Mouse (Mus musculus) midbrain, embryonic 10.5 days (tissue): ENCODE results near the gene Tspan5. TPM values are rescaled to one million over a fixed set of nuclear protein-coding genes. Genes with fewer than 3 reads are reported as not detected.
A peak's percentile ranks its signal among the peaks of the same experiment; 100 is the strongest.

Experiments used
- DNase-seq: peaks from one replicate; pipeline ENCODE4 v3.0.0-alpha.2; 2017; ENCODE audit warnings: low spot score
- H3K27ac ChIP-seq: fragments of 300-500 bp; sonication (generic); replicated peaks from 2 replicates; pipeline ENCODE4 v1.5.1; 2016; ENCODE audit warnings: mild to moderate bottlenecking
- H3K27me3 ChIP-seq: fragments of 300-500 bp; sonication (generic); 2 replicates; pipeline ENCODE4 v1.6.1; 2016; ENCODE audit warnings: low read depth, mild to moderate bottlenecking; ENCODE audit not compliant: poor library complexity, severe bottlenecking
- H3K36me3 ChIP-seq: fragments of 300-500 bp; sonication (generic); 2 replicates; pipeline ENCODE4 v1.6.1; 2016; ENCODE audit warnings: mild to moderate bottlenecking, moderate library complexity
- H3K4me1 ChIP-seq: fragments of 300-500 bp; sonication (generic); 2 replicates; pipeline ENCODE4 v1.6.1; 2016
- H3K4me3 ChIP-seq: fragments of 300-500 bp; sonication (generic); 2 replicates; pipeline ENCODE4 v1.5.1; 2016; ENCODE audit warnings: mild to moderate bottlenecking, moderate library complexity
- H3K9me3 ChIP-seq: fragments of 300-500 bp; sonication (generic); replicated peaks from 2 replicates; pipeline ENCODE4 v1.6.1; 2016; ENCODE audit warnings: mild to moderate bottlenecking
- WGBS: fragments of 180-500 bp; shearing (Covaris S2); methylation state at CpG from one replicate; pipeline ENCODE4 v1.1.7; 2016; 5-methylcytosine and 5-hydroxymethylcytosine counted together
- polyA plus RNA-seq: library from polyadenylated mRNA; unstranded; fragments of >200 nt; fragmentation: Nextera tagmentation; extraction: Ambion mirVana; gene quantifications from 2 replicates; pipeline ENCODE4 v1.2.1, GENCODE M21; 2016

The Tspan5 gene
- polyA plus RNA-seq, 1 experiment from 2014 or later: 28.1 TPM

DNA sequence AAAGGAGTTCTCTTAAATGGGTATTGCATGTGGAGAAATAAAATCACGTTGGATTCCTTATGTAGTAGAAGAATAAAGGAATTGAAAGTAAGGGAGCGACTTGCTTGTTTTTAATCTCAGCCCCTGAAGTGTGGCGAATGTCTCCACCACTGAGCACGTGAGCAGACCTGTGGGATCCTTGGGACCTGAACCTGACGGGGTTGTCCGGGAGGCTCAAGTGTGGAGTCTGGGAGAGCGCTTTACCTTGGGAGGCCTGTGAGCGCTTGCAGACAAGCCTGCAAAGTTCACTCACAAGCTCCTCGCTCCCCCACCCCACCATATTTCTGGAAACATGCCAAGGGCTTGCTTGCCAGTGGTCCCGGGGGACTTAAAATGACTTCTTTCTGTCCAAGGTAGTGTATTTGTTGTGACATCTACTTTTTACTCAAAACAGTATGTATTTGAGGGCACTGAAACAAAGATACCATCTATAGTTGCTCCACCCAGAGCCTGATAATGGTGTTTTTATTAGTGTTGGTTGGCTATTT lies 147.8 kb downstream of the Tspan5 start:
- Histone ChIP-seq H3K9me3 (no peaks in the 10 kb centered on the region), H3K27me3 (no peaks in the 10 kb centered on the region), H3K4me3 (no peak overlapping the region), H3K36me3 (0 out of 2 replicates have a peak, but pooled peaks cover 1% of the 10 kb centered on the region), H3K27ac (no peak overlapping the region), H3K4me1 (peaks cover 16% of the 10 kb centered on the region)
- 88% methylated on average over 10 of the region's 10 CpGs for WGBS
- no peak for DNase-seq

DNA sequence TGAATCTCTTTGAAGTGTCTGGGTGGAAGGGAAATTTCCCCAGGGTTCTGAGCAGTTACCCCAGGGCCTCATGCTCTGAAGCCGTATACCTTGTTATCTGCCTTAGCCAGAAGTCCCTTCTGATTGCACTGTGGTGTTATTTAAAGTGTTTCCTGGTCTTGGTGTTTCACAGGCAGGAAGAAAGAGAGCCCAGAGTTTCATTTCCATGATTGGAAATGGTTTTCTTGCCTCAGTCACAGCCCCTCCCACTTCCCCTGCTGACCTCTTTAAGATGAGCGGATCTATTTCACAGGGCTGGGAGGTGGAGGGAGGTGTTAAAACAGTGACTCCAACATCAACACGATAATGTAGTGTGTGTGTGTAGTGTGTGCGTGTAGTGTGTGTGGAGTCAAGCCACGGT lies 151.5 kb downstream of the Tspan5 start:
- Histone ChIP-seq H3K9me3 (no peaks in the 10 kb centered on the region), H3K36me3 (peaks cover 24% of the 10 kb centered on the region), H3K4me3 (no peak overlapping the region), H3K4me1 (peaks cover 16% of the 10 kb centered on the region), H3K27ac (no peak overlapping the region; the same call in 1 of the 2 replicates), H3K27me3 (no peaks in the 10 kb centered on the region)
- 59% methylated on average over 5 of the region's 5 CpGs for WGBS
- DNase-seq: no peak

DNA sequence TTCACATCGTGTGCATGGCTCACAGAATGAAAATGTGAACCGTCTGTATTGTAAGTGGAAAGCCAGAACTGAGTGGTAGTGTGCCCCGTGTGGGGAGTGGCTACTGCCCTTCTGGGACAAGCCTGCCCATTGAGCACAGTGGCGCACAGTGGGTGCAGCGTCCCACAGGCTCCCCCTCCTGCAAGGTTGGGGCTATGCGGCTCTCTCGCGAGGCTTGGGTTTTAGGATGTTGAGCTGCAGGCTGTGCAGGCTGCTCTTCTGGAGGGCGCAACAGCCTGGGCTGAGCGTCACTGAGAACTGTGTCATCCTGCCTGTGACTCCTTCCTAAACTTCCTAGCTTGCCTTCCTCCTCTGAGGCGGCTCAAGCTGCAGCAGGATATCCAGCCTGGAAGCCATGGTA lies 155.5 kb downstream of the Tspan5 start:
- no peaks in the 10 kb centered on the region for H3K27me3 ChIP-seq
- no peak overlapping the region for H3K4me3 ChIP-seq
- no peak for DNase-seq
- WGBS: 89% methylated on average over 11 of the region's 11 CpGs
- peaks cover 14% of the 10 kb centered on the region for H3K4me1 ChIP-seq
- no peaks in the 10 kb centered on the region for H3K9me3 ChIP-seq
- H3K36me3 ChIP-seq: peaks cover 59% of the 10 kb centered on the region
- H3K27ac ChIP-seq: no peak overlapping the region

DNA sequence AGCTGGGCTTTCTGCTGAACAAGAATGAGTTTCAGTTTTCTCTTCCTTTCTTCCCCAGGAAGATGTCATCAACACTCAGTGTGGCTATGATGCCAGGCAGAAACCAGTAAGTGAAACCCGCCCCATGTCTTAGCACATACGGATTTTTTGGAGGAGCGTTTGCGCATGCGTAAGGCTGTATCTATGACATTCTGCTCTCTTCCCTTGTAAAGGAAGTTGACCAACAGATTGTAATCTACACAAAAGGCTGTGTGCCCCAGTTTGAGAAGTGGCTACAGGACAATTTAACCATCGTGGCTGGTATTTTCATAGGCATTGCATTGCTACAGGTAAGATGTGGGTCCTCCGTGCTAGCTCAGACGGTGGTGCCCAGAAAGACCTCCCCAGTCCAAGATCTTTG lies 156.1 kb downstream of the Tspan5 start:
- Histone ChIP-seq H3K27me3 (no peaks in the 10 kb centered on the region), H3K36me3 (peaks cover 63% of the 10 kb centered on the region), H3K27ac (no peak overlapping the region), H3K4me3 (no peak overlapping the region), H3K4me1 (peaks cover 13% of the 10 kb centered on the region), H3K9me3 (no peaks in the 10 kb centered on the region)
- 93% methylated on average over 8 of the region's 8 CpGs for WGBS
- no peak for DNase-seq

DNA sequence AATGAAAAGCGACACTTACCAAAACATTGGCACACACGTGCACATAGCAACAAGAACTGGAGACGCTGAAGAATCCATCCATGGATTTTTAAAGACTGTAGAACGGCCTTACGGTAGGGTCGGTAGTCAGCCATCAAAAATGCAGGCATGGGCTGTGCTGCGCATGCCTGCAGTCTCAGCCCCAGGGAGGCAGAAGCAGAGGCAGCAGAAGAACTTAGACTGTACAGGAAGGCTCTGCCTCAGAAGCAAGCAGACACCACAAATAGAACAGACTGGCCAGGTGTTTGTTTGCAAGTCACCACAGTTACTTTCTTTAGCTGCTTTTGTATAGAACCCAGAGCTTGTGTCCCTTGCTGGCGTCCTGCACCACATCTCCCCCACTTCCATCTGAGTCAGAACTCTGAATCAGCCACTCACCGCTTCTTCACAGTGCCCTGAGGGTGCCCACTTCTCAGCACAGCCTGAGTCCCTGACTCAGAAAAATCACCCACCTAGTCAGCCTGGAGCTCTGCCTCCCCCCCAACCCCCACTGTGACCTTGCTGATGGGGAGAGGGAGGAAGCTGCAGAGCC lies 158.7 kb downstream of the Tspan5 start:
- 90% methylated on average over 9 of the region's 9 CpGs for WGBS
- no peak for DNase-seq
- peaks cover 56% of the 10 kb centered on the region for H3K36me3 ChIP-seq
- H3K9me3 ChIP-seq: no peaks in the 10 kb centered on the region
- no peak overlapping the region for H3K27ac ChIP-seq
- H3K4me1 ChIP-seq: peaks cover 7% of the 10 kb centered on the region
- H3K27me3 ChIP-seq: no peaks in the 10 kb centered on the region
- no peak overlapping the region for H3K4me3 ChIP-seq

DNA sequence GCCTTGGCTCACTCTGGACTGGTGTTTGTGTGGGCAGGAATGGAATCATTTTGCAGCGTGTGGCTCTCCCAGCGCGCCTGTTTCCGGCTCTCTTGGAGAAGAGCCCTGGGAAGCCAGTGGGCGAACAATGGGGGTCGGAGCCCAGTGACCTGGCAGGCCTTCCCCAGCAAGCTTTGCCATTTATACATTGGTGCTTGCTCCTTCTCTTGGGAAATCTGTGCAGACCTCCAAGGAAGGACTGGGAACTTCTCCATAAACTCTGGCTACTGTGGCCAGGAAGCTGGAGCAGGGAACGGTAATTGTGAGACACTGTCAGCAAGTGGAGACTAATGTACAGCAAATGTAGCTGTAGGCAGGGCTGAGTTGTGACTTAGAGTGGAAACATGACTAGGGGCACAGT lies 163.7 kb downstream of the Tspan5 start:
- Histone ChIP-seq H3K4me1 (peaks cover 16% of the 10 kb centered on the region), H3K27me3 (no peaks in the 10 kb centered on the region), H3K4me3 (no peak overlapping the region), H3K9me3 (no peaks in the 10 kb centered on the region), H3K36me3 (peaks cover 22% of the 10 kb centered on the region), H3K27ac (peak overlapping the region; percentile 75)
- WGBS: 42% methylated on average over 7 of the region's 7 CpGs
- peak; percentile 37 for DNase-seq

DNA sequence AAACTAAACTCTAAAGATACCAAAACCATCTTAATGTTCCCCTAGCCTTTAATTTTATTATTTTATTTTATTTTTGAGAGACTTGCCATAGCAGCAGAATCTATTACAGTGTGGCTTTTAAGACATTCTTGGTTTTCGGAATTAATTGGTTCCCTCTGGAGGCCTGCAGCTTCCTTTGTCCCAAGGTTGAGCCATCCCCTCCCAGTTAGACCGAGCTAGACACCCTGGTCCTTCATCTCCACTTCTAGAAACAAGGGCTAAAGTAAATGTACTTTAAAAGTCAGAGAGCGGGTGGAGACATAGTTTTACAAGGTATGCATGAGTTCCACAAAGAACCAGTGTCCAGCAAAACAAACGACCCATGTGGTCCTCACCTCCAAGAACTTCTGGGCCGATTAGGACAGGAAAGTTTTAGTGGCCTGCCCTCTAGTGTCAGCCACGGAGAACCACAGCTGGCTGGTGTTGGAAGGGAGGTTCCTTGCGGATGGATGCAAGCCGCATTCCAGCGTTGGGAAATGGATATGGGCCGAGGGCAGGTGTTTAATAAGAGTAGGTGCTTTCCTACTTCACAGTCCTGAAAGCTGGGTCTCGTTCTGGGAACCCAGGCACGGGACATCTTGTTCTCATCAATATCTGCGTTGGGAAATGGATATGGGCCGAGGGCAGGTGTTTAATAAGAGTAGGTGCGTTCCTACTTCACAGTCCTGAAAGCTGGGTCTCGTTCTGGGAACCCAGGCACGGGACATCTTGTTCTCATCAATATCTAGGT lies 164.3 kb downstream of the Tspan5 start:
- peak; percentile 67 for DNase-seq
- Histone ChIP-seq H3K27me3 (no peaks in the 10 kb centered on the region), H3K9me3 (no peaks in the 10 kb centered on the region), H3K36me3 (peaks cover 15% of the 10 kb centered on the region), H3K27ac (peak overlapping the region; percentile 75), H3K4me3 (no peak overlapping the region), H3K4me1 (peaks cover 16% of the 10 kb centered on the region)
- 36% methylated on average over 17 of the region's 17 CpGs for WGBS

DNA sequence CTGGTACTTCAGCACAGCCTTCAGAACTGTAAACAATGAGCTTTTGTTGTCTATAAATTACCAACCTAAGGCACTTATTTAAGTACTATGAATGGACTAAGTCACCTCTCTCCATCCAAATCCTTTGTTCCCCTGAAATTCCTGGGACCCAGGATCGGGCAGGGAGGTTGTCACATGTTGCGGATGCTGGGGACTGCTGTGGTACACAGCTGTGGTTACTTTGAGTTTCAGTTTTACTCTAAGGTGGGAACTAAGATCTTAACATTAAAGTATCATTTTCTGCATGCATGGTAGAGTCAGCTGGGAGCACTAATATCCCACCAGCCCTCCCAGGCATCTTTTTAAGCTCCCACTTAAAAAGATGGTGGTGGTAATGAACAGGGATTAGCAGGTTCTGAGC lies 167.3 kb downstream of the Tspan5 start:
- Histone ChIP-seq H3K27ac (no peak overlapping the region), H3K9me3 (no peaks in the 10 kb centered on the region), H3K4me1 (peaks cover 16% of the 10 kb centered on the region), H3K4me3 (no peak overlapping the region), H3K27me3 (no peaks in the 10 kb centered on the region), H3K36me3 (no peaks in the 10 kb centered on the region)
- 86% methylated on average over 2 of the region's 2 CpGs for WGBS
- DNase-seq: peak; percentile 8

DNA sequence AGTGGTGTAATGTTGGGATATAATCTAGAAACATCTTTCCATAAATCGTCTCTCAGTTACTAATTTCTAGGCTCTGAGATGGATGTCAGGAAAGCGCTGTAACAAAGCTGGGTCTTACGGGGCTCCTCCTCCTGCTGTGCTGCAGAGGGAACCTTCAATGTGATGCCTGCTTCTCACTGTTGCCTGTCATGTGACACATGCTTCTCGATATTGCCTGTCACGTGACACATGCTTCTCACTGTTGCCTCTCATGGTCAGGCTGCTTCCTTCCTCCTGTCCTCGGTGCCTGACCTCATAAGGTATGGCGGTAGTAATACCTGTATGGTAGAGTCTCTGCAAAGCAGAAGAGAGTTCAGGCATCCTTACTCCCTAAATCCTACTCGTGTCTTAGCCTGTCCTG lies 170.5 kb downstream of the Tspan5 start:
- no peaks in the 10 kb centered on the region for H3K36me3 ChIP-seq
- H3K27me3 ChIP-seq: no peaks in the 10 kb centered on the region
- no peak overlapping the region for H3K27ac ChIP-seq
- no peaks in the 10 kb centered on the region for H3K9me3 ChIP-seq
- no peaks in the 10 kb centered on the region for H3K4me1 ChIP-seq
- WGBS: 87% methylated on average over 8 of the region's 8 CpGs
- no peak for DNase-seq
- H3K4me3 ChIP-seq: no peak overlapping the region

DNA sequence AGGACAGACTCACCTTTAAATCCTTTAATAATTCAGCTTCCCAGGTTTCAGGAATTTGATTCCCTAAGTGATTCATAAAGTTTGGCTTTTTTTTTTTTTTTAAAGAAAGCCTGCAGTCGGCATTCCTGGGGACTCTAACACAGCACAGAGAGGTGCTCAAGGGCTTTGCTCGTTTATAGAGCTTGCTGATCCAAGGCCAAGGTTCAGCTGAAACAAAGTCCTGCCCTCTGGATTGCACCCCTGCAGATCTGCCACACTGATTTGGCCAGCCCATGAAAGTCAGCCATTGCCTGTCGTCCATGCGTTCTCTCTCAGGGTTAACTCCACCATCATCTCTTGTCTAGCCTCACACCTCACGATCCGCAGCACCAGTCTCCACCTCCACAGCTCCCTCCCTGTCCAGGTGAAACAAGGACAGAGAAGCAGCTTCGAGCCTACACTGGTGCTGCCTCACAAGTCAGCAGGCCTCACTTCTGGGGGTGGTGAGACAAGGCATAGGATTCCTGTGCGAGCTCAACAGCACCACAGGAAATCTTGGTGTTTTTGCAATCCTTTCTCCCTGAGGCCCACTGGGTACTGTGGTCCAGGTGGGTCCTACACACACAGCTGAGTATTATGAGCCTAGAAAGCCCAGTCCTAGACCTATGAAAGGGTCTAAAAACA lies 172.8 kb downstream of the Tspan5 start:
- no peaks in the 10 kb centered on the region for H3K4me1 ChIP-seq
- 73% methylated on average over 8 of the region's 8 CpGs for WGBS

DNA sequence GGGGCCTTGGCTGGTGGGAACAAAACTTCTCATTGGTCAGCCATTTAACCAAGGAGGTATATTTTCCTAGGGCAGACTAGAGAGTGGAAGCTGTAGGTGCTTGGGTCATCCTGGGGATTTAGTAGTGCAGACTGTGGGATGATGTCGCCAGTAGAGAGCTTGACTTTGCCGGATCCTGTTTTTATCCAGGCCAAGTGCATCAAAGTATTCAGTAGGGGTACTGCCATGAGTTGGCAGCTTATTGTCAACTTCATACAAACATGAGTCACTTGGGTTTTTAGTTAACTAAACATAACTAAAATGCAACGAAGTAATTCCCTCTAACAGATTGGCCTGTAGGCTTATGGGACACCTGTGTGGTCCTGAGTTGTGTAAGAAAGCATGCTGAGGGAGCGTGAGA lies 174.6 kb downstream of the Tspan5 start:
- Histone ChIP-seq H3K27me3 (no peaks in the 10 kb centered on the region), H3K27ac (no peak overlapping the region), H3K4me1 (no peaks in the 10 kb centered on the region), H3K9me3 (no peaks in the 10 kb centered on the region), H3K4me3 (no peak overlapping the region), H3K36me3 (0 out of 2 replicates have a peak, but pooled peaks cover 3% of the 10 kb centered on the region)
- DNase-seq: no peak
- WGBS: 94% methylated on average over 4 of the region's 4 CpGs

More for the DNA sequence above, 172.8 kb downstream of the Tspan5 start:
- Histone ChIP-seq H3K36me3 (no peaks in the 10 kb centered on the region), H3K27me3 (no peaks in the 10 kb centered on the region), H3K27ac (0 out of 2 replicates have a peak overlapping the region, but pooled peaks have one; percentile 23), H3K4me3 (no peak overlapping the region), H3K9me3 (no peaks in the 10 kb centered on the region)
- peak; percentile 6 for DNase-seq

DNA sequence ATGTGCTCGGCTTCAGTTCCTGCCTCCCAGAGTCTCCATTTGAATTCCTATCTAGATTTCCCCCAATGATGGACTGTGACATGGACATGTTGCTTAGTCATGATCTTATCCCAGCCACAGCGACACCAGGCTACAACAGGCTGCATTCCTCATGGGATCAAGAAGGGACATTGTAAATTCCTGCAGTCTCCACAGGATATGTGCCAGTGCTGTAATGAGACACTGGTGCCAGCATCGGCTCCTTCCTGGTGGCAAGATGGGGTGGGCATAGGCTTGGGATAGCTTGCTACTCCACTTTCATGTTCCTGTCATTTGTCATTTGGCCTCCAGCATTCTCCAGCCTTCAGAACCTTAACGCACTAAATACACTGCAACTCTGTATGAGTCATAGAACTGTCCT lies 175.0 kb downstream of the Tspan5 start:
- Histone ChIP-seq H3K4me3 (no peak overlapping the region), H3K36me3 (0 out of 2 replicates have a peak, but pooled peaks cover 3% of the 10 kb centered on the region), H3K9me3 (no peaks in the 10 kb centered on the region), H3K27ac (no peak overlapping the region), H3K27me3 (no peaks in the 10 kb centered on the region), H3K4me1 (no peaks in the 10 kb centered on the region)
- DNase-seq: peak; percentile 10
- 86% methylated on average over 4 of the region's 4 CpGs for WGBS

DNA sequence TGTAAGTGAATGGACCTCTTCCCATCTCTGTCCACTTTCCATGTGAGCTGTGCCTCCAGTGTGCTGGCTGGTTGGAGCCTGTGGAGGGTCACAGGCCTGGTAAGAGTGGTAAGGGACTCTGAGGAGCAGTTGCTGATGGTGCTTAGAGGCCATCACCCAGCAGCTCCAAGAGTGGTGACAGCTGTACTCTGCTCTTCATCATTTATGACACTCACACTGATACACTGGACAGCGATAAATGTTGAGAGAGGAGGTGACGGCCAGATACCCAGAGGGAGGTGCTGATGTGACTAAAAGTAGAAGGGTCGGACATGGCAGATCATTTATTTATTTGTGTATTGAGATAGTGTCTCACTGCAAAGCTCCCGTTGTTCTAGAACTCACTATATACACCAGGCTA lies 176.2 kb downstream of the Tspan5 start:
- no peak for DNase-seq
- WGBS: 96% methylated on average over 4 of the region's 4 CpGs
- no peaks in the 10 kb centered on the region for H3K27me3 ChIP-seq
- no peak overlapping the region for H3K27ac ChIP-seq
- no peaks in the 10 kb centered on the region for H3K9me3 ChIP-seq
- no peaks in the 10 kb centered on the region for H3K4me1 ChIP-seq
- 0 out of 2 replicates have a peak, but pooled peaks cover 3% of the 10 kb centered on the region for H3K36me3 ChIP-seq
- H3K4me3 ChIP-seq: no peak overlapping the region
